Mouse (Mus musculus): ENCODE data around the gene Slc7a4. TPM values are rescaled to one million over a fixed set of nuclear protein-coding genes. Genes with fewer than 3 reads are reported as not detected.

The Slc7a4 gene
- total RNA-seq, 2 experiments from 2014 or later, result 68.2 to 71.1 TPM

- DNase-seq (ENCODE audit: extremely low spot score in 1 of 2, low spot score in 2 of 2), result no peak
Observed at GRCm38 (mm10) chr16:17529981-17530586, 52.9 kb downstream of the Slc7a4 start.

DNA sequence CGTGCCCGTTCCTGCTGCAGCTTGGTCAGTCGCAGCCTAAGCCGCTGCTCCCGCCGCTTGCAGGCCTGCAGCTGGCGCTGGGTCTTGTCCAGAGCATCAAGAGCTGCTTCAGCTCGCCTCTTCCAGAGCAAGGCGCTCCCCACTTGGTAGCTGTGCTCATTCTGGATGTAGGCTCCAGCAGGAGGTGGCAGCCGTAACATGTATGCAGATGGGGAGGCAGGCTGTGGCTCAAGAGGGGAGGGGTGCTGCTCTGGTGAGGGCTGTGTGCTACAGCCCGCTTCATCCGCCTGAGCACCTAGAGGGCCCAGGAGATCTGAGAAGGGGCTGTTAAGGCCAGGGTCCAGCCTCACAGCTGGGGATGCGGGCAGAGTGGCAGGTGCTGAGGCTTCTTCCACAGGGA lies 54.7 kb downstream of the Slc7a4 start:
- intact Hi-C loops (cut with DNase I), result no loop called here
- DNase-seq (ENCODE audit: extremely low spot score in 1 of 2, low spot score in 2 of 2), result no peak

More at GRCm38 (mm10) chr16:17529981-17530586, 52.9 kb downstream of the Slc7a4 start:
- intact Hi-C loops (cut with DNase I), result no loop called here

DNA sequence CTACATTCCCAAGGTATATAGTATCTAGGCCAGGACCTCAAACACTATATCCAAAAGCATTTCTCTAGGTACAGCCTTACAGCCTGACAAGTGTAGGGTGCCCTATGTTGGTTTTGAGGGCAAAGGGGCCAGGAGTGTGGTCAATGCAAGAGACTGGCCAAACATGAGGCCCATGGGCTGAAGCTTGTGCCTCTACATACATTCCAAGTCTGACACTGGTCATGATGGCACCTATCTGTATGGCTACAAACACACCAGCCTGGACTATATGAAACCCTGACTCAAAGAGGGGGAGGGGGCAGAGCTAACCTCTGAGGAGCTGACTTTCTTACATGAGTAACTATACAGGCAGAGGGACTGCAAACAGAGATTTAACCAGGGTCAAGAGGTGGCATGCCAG lies 55.4 kb downstream of the Slc7a4 start:
- intact Hi-C loops (cut with DNase I), result no loop called here
- no peak for DNase-seq (ENCODE audit: extremely low spot score in 1 of 2, low spot score in 2 of 2)

- DNase-seq (ENCODE audit: extremely low spot score in 1 of 2, low spot score in 2 of 2), result no peak
- intact Hi-C loops (cut with DNase I), result no loop called here
Observed at GRCm38 (mm10) chr16:17526223-17526622, 56.8 kb downstream of the Slc7a4 start.

GRCm38 (mm10) chr16:17525524-17525923 lies 57.5 kb downstream of the Slc7a4 start:
- intact Hi-C loops (cut with DNase I), result no loop called here

DNA sequence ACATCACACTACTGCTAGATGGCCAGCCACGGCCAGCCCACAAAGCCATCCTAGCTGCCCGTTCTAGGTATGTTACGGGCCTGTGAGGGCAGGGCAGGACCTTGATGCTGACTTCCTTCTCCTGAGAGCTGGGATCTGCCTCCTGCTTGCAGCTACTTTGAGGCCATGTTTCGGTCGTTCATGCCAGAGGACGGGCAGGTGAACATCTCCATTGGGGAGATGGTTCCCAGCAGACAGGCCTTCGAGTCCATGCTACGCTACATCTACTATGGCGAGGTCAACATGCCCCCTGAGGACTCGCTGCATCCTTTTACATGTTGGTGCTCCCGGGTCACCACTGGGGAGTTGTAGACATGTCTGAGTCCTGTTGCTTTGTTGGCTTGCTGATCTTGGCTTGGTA lies 58.9 kb downstream of the Slc7a4 start:
- intact Hi-C loops (cut with DNase I), result no loop called here
- no peak for DNase-seq (ENCODE audit: extremely low spot score in 1 of 2, low spot score in 2 of 2)

More at GRCm38 (mm10) chr16:17525524-17525923, 57.5 kb downstream of the Slc7a4 start:
- no peak for DNase-seq (ENCODE audit: extremely low spot score in 1 of 2, low spot score in 2 of 2)

Other genes with a start within 250 kb of the Slc7a4 start
- gene Snap29, start 177.2 kb downstream of the Slc7a4 start, total RNA-seq (2021), result 10 to 100 TPM; 28.5 to 30.9 TPM
- gene Pi4ka, start 176.9 kb downstream of the Slc7a4 start, total RNA-seq (2021), result 100 to 1,000 TPM; 198 to 199 TPM
- 10 to 100 TPM; 28.0 to 28.3 TPM for gene Crkl, start 131.2 kb downstream of the Slc7a4 start, total RNA-seq (2021)
- 10 to 100 TPM; 24.4 to 27.2 TPM for gene Aifm3, start 93.6 kb downstream of the Slc7a4 start, total RNA-seq (2021)
- 100 to 1,000 TPM; 162 to 169 TPM for gene Lztr1, start 74.5 kb downstream of the Slc7a4 start, total RNA-seq (2021)
- 10 to 100 TPM; 33.2 to 34.8 TPM for gene Thap7, start 52.1 kb downstream of the Slc7a4 start, total RNA-seq (2021)
- under 1 TPM; 0.26 to 0.34 TPM for gene Lrrc74b, start 22.0 kb downstream of the Slc7a4 start, total RNA-seq (2021)
- under 1 TPM; 0.16 to 0.24 TPM for gene P2rx6, start 21.3 kb downstream of the Slc7a4 start, total RNA-seq (2021)
- 10 to 100 TPM; 47.7 to 50.1 TPM for gene Smpd4, start 36.1 kb upstream of the Slc7a4 start, total RNA-seq (2021)
- 10 to 100 TPM; 30.3 to 32.3 TPM for gene Ccdc74a, start 63.3 kb upstream of the Slc7a4 start, total RNA-seq (2021)
- 10 to 100 TPM; 65.0 to 70.2 TPM for gene Med15, start 149.7 kb upstream of the Slc7a4 start, total RNA-seq (2021)
- 100 to 1,000 TPM in 1 of 2 experiments, 10 to 100 TPM in 1; 96.5 to 101 TPM for gene Klhl22, start 176.4 kb upstream of the Slc7a4 start, total RNA-seq (2021)
- 1 to 10 TPM; 3.7 to 4.3 TPM for gene Scarf2, start 214.1 kb upstream of the Slc7a4 start, total RNA-seq (2021)
- 1 to 10 TPM; 4.9 to 5.1 TPM for gene B830017H08Rik, start 249.9 kb upstream of the Slc7a4 start, total RNA-seq (2021)